Mouse (Mus musculus) left cerebral cortex, adult 8-10 months (tissue): ENCODE measurements around the gene Cbx7. TPM values are rescaled to one million over a fixed set of nuclear protein-coding genes. Genes with fewer than 3 reads are reported as not detected.
"Not testable (repeated sequence)": the region's sequence is repeated elsewhere in the genome, so short reads cannot be mapped to it uniquely, and the experiment has no call there.

ENCODE experiments used
- DNase-seq, 2 experiments: peaks; one replicate each; pipeline ENCODE4 v3.0.0; 2022; ENCODE audit warnings: low spot score in 2 of 2
- total RNA-seq, 4 experiments: library from RNA; stranded (reverse); gene quantifications; 2 replicates each; pipeline ENCODE4 v1.2.4; 2022

Cbx7 gene
- total RNA-seq, 4 experiments from 2014 or later = 51.4 to 59.9 (median 55.5) TPM

DNA sequence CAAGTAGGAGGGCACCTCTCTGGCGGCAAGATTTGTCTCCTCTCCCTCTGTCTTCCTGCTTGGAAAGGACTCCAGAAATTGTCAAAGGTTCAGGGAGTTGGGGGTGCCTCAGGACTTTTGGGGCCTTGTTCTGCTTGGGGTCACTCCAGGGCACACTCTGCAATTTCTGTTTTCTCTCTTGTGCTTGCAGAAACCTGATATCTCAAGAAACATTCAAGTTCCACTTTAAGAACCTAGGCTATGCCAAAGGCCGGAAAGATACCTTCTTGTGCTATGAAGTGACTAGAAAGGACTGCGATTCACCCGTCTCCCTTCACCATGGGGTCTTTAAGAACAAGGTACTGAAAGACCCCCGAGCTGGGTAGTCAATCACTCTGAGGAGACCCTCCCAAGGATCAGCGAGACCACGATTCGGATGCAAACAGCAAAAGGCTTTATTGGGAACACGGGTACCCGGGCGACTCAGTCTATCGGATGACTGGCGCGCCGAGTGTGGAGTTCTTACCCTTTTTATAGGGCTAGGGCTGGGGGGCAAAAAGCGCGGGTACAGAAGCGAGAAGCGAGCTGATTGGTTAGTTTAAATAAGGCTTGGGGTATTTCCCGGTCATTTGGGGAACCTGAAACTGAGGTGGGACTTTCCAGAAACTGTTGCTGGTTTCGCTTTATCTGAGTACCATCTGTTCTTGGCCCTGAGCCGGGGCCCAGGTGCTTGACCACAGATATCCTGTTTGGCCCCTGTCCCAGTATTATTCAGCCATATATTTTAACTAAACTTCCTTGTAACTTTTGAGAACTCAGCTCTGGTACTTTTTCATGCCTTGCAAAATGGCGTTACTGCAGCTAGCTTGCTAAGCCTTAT is 75.5 kb downstream of the Cbx7 start:
- DNase-seq = not testable (repeated sequence)

- DNase-seq = no peak
Measured at GRCm38 (mm10) chr15:79894343-79894742, 76.6 kb downstream of the Cbx7 start.

GRCm38 (mm10) chr15:79893824-79894123 is 77.1 kb downstream of the Cbx7 start:
- DNase-seq = no peak

DNA sequence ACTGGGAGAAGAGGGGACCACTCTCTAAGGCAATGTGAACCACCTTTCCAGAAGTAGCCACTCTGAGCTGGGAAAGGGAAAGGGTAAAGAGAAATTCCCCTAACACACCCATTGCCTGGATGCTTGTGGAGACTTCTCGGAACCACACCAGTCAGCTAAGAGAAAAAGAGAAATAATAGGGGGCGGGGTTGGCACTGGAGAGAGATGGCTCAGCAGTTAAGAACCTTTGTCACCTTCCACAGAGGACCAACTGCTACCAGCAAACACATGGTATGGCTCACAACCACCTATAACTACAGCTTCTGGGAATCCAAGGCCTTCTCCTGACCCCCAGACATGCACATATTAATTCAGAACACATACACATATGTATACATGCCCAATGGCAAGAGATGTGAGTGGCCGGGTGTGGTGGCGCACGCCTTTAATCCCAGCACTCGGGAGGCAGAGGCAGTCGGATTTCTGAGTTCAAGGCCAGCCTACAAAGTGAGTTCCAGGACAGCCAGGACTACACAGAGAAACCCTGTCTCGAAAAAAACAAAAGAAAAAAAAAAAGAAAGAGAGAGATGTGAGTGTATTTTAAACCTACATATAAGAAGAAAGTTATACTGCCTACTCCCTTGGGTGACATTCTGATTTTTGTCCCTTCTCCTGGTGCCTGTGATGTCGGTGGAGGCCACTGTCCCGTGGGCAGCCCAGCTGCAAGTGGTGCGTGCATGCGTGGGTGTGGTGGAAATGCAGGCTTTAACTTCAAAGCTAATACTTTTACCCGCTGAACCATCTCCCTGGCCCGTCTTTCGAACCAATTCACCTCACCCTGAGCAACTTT is 77.7 kb downstream of the Cbx7 start:
- DNase-seq = no peak

GRCm38 (mm10) chr15:79892213-79892541 is 78.7 kb downstream of the Cbx7 start:
- no peak for DNase-seq

- DNase-seq = no peak
Measured at GRCm38 (mm10) chr15:79891436-79892212, 79.3 kb downstream of the Cbx7 start, which contains the start of gene Apobec3. Apobec3 (plus strand) TSS chr15:79891659.

GRCm38 (mm10) chr15:79884820-79885219 is 86.1 kb downstream of the Cbx7 start:
- DNase-seq = no peak

GRCm38 (mm10) chr15:79883352-79883822 is 87.5 kb downstream of the Cbx7 start:
- peak; percentile 92 to 95 for DNase-seq

- peak; percentile 48 to 69 for DNase-seq
Measured at GRCm38 (mm10) chr15:79882623-79883267, 88.2 kb downstream of the Cbx7 start.

DNA sequence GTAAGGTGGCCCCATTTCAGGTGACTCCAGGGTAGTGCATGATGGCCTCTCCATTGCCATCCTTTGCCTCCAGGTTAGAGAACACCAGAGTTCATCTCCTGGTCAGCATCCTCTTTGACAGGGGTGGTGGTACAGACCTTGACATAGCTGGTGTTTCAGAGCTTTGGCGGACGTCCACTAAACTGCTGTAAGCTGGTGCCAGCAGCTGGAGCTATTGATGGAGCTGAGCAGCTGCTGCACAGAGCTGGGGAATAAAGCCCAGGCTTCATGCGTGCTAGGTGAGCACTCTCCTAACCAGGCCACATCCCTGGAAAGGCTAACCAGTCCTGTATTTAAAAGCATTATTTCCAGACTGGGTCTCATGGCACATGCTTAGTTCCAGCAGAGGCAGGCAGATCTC is 90.4 kb downstream of the Cbx7 start:
- DNase-seq = no peak

- DNase-seq = peak; percentile 36 to 82
Measured at GRCm38 (mm10) chr15:79879319-79879718, 91.6 kb downstream of the Cbx7 start.

DNA sequence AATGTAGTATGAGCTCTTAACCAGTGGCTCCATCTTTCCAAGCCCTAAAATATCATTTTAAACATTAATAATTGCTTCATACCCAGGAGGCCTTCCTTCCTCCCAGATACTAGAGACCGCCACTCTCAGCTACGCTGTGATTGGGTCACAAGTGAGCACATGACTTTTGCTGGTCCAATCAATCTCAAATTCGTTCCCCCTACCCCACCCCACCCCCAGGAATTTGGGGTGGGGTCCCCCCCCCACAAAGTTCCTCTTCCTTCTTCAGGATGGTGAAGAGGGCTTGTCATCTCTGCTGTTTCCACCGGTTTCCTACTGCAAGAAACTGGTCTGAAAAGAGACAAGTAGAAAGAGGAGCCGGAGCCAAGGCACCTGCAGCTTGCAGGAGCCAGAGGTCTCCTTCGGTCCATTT is 92.2 kb downstream of the Cbx7 start:
- DNase-seq = no peak

GRCm38 (mm10) chr15:79875261-79875995 is 95.5 kb downstream of the Cbx7 start:
- DNase-seq = no peak

GRCm38 (mm10) chr15:79873995-79874394 is 96.9 kb downstream of the Cbx7 start:
- DNase-seq = no peak

DNA sequence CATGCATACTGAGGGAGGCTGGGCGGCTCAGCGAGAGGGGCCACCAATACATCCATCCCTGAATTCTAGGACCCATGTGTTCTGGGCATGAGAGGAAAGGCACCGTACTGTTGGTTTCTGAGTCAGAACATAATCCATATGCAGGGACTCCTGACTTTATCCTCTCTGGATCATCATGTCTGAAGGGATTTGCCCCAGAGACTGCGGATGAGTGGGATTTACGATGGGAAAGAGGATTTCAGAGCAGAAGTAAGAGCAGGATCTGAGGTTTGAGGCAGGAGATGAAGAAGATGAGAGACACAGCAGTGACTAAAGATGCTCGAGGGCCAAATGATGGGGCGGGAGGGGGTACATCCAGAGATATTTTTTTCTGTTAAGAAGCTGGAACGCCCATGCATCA is 97.4 kb downstream of the Cbx7 start:
- no peak for DNase-seq

DNA sequence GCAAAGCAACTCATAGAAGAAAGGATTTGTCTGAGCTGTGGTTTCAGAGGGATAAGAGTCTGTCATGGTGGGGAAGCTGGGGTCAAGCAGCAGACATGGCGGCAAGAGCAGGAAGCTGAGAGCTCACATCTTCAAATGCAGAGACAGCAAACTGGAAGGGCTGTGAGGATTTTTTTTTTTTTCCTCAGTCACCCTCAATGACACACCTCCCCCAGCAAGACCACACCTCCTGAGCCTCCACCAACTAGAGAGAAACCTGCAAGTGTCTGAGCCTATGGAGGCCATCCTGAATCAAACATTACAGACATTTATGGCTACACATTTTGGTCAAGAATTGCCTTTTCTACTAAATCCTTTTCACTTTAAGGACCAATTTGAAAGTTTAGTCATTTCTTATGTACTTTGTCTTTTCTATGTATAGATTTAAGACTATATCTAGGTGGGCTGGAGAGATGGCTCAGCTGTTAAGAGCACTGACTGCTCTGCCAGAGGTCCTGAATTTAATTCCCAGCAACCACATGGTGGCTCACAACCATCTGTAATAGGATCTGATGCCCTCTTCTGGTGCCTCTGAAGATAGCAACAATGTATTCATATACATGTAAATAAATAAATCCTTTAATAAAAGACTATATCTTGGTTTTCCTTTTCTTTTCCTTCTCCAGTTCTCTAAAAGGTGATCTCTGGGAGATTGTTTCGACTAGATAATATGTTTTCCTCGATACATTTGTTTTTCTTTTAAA is 103.5 kb downstream of the Cbx7 start:
- DNase-seq = no peak
